Mouse (Mus musculus) 3134 (cell line): Measurements from ENCODE around the gene Bhlha15.

Experiments used
- DNase-seq: peaks from one replicate; pipeline ENCODE4 v3.0.0-alpha.2; 2011; ENCODE audit warnings: low spot score; ENCODE audit not compliant: insufficient read length; ENCODE audit errors: extremely low read depth

Gene Bhlha15

DNA sequence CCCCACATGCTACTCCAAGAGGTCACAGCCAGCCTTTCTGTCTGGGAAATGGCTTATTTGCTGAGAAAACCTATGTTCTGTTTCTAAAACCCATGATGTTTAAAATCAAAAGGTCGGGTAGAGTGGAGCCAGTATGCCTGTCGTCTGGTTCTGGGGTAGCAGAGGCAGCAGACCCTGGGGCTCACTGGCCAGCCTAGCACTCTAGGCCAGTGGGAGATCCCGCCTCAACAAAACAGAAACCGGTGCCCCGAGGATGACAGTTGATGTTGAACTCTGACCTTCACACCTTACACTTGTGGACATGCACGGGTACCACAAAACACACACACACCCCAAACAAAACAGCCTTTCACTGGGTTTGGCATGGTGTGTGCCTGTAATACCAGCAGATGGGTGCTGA is 1.7 kb upstream of the Bhlha15 start:
- no peak for DNase-seq

- no peak for DNase-seq
These were observed 759 bp upstream of the Bhlha15 start for GRCm38 (mm10) chr5:144189327-144189726.

- DNase-seq, result no peak
These were observed 940 bp downstream of the Bhlha15 start for GRCm38 (mm10) chr5:144191026-144191425.

GRCm38 (mm10) chr5:144192673-144193072 is 2.6 kb downstream of the Bhlha15 start:
- no peak for DNase-seq

DNA sequence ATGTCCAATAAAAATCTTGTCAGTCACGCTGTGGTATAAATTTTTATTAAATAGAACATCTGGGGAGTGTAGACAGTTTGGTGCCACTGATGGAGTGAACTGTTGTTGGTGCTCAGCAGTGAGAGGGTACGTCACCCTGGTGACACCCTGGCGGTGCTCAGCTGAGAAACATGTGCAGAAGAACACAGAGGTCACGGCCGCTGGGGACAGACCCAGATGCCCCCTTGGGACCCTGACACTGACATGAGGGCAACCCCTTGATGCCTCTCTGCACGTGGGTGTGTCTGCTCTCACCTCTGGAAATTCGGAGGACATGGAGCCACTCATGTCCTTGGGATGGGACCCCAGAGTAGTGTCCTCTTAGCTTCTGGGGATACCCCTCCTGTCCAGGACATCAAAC is 4.3 kb downstream of the Bhlha15 start:
- no peak for DNase-seq

GRCm38 (mm10) chr5:144195567-144195966 is 5.5 kb downstream of the Bhlha15 start:
- DNase-seq, result no peak

DNA sequence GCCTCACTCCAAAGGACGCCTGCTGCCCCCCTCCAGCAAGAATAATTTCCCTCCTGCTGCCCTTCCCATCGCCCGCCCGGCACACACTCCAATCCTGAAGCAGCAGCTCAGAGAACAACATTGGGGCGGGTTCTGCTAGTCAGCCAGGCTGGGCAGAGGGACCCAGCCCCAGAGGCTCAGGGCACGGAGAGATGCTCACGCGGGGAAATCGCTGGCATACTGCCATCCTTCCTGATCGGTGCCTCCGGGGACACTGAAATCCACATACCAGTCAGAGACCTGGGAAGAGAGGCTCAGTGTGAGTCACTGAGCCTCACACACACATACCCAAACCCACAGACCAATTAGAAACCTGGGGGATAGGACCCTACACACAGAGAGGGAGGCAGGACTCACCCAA is 10.5 kb downstream of the Bhlha15 start:
- DNase-seq, result no peak

DNA sequence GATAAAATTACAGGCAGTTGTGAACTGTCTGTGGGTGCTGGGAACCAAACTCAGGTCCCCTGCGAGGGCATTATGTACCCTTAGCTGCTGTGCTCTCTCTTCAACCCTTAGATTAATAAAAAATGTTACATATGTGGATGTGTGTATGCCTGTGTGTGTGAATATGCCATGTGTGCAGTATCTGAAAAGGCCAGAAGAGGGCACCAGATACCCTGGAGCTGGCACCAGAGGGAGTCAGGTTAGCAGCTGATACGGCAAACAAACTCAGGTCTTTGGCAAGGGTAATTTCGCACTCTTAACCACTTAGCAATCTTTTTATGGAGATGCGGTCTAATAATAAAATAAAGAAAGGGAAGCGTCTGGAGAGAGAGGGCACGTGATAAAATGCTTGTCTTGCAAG is 12.3 kb downstream of the Bhlha15 start:
- no peak for DNase-seq

- no peak for DNase-seq
These were observed 13.4 kb downstream of the Bhlha15 start for GRCm38 (mm10) chr5:144203398-144203959.

- no peak for DNase-seq
These were observed 14.2 kb downstream of the Bhlha15 start for GRCm38 (mm10) chr5:144204303-144204702.

GRCm38 (mm10) chr5:144204911-144205310 is 14.8 kb downstream of the Bhlha15 start:
- no peak for DNase-seq

DNA sequence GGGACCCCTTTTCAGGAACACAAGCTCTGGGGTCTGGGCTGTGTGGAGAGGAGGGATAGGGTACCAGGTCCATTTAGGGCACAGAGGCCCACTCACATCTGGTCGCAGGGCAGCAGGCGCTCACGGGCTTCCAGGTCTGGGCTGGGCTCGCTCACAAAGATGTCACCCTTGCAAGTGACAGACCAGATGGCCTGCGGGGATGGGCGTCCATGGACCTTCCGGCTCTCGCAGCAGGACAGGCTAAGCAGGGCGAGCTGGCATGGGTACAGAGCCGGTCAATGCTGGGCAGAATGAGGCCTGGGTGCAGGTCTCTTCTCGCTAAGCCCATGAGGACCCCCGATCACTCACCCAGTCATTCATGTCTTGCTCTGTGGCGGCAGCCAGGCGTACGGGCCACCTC is 16.0 kb downstream of the Bhlha15 start:
- DNase-seq, result no peak

DNA sequence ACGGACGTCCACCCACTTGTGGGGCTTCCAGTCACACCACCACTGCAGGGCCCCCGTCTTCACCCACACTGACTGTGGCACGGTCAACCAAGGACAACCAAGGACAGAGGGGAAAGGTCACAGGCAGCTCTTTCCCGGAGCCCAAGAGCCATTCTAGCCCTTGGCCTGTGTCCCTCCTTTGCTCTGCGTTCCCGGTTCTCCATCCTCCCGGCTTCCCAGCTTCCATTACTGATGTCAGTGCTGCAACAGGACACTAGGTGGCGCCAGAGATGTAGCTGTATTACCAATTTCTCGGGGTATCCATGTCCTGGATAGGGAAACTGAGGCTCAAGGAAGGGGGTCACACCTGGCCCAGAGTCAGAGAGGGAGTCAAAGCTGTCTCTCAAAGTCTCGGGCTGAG is 17.4 kb downstream of the Bhlha15 start:
- no peak for DNase-seq

DNA sequence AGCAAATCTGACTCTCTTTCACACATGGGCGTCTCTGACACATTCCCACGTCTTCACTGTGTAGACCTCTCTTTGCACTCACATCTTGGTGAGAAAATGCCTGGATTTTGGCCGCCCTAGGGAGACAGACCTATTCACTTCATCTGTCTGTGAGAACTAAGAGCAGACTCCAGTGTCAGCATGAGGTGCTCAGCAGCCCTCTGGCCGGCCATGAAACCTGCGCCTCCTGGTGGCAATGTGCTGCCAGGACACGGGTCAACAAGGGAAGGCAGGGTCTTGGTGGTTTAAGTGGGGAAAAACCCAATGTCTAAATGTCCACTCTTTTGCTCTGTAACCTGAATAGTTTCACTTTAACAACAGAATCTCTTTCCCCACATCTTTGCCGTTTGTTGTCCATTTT is 24.4 kb downstream of the Bhlha15 start:
- DNase-seq, result no peak

DNA sequence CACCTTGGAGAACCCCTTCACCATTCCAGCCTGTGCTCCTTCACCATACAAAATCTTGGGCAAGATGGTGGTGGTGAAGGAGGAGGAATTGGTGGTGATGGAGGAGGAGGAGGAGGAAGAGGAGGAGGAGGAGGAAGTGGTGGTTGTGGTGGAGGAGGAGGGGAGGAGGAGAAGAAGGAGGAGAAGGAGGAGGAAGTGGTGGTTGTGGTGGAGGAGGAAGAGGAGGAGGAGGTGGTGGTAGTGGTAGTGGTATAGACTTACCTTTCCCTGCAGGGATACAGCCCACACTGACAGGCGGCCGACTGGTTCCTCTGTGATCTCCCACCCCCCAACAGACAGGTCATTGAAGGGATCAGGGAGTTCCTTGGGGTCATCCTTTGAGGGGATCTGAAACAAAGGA is 25.9 kb downstream of the Bhlha15 start:
- DNase-seq, result no peak

GRCm38 (mm10) chr5:144218061-144218460 is 28.0 kb downstream of the Bhlha15 start:
- no peak for DNase-seq

DNA sequence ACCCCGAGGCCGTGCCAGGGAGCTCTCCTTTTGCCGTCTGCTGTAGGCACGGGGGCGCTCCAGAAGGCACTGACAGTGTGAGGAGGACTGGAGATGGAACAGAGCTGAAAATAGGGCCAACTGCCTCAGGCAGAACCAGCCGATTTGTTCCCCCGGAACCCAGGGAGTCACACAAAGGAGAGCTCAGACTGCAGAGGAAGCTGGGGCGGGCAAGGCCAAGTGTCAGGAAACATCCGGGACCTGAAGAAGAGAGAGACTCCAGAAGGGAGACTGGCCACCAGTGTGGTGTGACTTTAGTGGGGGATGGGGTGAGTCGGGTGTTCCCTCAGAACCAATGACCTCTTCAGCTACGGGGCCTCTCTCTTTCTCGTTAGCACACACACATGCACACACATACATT is 29.2 kb downstream of the Bhlha15 start:
- DNase-seq, result no peak

GRCm38 (mm10) chr5:144219936-144220335 is 29.9 kb downstream of the Bhlha15 start:
- DNase-seq, result no peak

GRCm38 (mm10) chr5:144221305-144221704 is 31.2 kb downstream of the Bhlha15 start:
- DNase-seq, result no peak

- DNase-seq, result peak; percentile 39
These were observed 32.9 kb downstream of the Bhlha15 start for GRCm38 (mm10) chr5:144222811-144223502.

- DNase-seq, result peak; percentile 95
These were observed 33.4 kb downstream of the Bhlha15 start, which contains the start of gene Tecpr1 for GRCm38 (mm10) chr5:144223503-144223862. Tecpr1 (minus strand) TSS chr5:144223615.

DNA sequence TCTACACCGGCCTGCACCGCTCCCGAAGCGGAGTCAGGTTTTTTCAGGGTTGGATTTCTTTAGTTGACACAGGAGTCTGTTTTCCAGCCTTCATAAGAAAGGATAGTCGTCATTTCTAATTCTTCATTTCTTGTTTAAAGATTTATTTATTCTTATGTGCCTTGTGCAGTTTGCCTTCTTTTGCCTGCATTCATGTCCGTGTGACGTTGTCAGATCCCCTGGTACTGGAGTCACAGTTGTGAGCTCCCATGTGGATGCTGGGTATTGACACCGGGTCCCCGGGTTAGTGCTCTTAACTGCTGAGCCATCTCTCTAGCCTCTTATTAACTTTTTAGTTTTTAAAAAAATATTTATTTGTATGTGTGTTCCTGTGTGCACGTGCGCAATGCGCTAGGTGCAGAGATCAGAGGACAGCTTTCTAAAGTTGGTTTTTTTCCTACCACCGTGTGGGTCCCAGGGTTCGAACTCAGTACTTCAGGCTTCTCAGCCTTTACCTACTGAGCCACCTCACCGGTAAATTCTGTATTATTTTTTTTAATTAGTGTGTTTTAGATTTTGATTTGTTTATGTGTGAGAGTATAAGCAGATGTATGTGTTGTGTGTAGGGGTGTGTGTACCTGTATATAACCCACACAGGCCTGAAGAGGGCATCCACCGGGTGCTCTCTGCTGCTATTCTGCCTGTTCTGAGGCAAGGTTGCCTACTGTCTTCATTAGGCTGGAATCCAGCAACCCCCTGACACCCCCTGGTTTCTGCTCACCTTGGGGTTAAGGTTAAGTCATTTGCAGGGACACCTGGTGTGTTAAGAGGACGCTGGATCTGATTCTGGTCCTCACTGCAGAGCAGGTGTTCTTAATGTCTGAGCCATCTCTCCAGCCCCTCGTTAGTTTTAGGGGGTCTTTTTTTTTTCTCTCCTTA is 34.1 kb downstream of the Bhlha15 start:
- DNase-seq, result no peak
